ENCODE assay signal across 9 mouse cellular contexts in the genomic region with DNA sequence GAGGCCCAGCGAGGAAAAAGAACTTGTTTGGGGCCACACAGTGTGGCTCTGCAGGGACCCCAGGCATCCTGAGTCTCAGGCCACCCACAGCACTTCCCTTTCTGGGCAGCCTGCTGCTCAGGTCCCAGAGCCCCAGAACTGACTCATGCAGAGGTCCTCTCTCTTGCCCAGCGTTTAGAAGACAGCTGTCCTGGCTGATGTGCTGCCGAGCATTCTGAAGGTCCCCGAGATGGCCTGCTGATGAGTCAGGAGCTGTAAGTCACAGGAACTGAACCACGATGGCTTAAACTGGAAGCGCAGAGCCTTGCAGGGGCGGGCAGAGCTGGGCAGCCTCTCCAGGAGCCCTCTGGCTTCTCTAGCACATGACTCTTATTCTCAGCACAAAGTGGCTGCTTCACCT. TPM values are rescaled to one million over a fixed set of nuclear protein-coding genes. Genes with fewer than 3 reads are reported as not detected.
DNase-seq lines count a peak whose midpoint lies in the region; ATAC-seq and TF ChIP-seq lines count a peak whose summit lies in the region.
"Had no signal": no experiment of that assay in that cellular context is flagged by ENCODE, and none has a peak within 500 bp of the region (broad histone marks: within the 10 kb centered on the region; RNA-seq: fewer than 3 reads in every experiment).

No protein-coding gene starts in this region.

- no peak overlapping the region for H3K9ac ChIP-seq in kidney, embryonic 15.5 days
- H3K9ac ChIP-seq in kidney, embryonic 14.5 days (ENCODE audit: low read depth, low read length) = no peak overlapping the region
- peak overlapping the region; percentile 6; the same call in 1 of the 2 replicates for H3K9ac ChIP-seq in limb, embryonic 14.5 days (ENCODE audit: low read depth, low read length, severe bottlenecking)
- H3K9ac ChIP-seq: hindbrain, embryonic 15.5 days had no signal

- WGBS in kidney, embryonic 15.5 days = 34% methylated on average over 7 of the region's 7 CpGs
- WGBS in kidney, embryonic 14.5 days = 37% methylated on average over 7 of the region's 7 CpGs
- 42% methylated on average over 7 of the region's 7 CpGs for WGBS in limb, embryonic 14.5 days

- H3K9me3 ChIP-seq in kidney, embryonic 15.5 days (replicated peaks) = no peaks in the 10 kb centered on the region
- H3K9me3 ChIP-seq in kidney, embryonic 14.5 days (ENCODE audit: control insufficient read depth, low read length) = no peaks in the 10 kb centered on the region
- H3K9me3 ChIP-seq in limb, embryonic 14.5 days (ENCODE audit: control insufficient read depth, low read length) = no peaks in the 10 kb centered on the region
- H3K9me3 ChIP-seq: hindbrain, embryonic 15.5 days had no signal

- H3K27ac ChIP-seq in kidney, embryonic 15.5 days = peak overlapping the region; percentile 43; the same call in 1 of the 2 replicates
- no peak overlapping the region for H3K27ac ChIP-seq in kidney, embryonic 14.5 days (ENCODE audit: low read depth, low read length)
- no peak overlapping the region for H3K27ac ChIP-seq in limb, embryonic 14.5 days (replicated peaks; ENCODE audit: low read depth, low read length)
- H3K27ac ChIP-seq: hindbrain, embryonic 15.5 days had no signal

- H3K36me3 ChIP-seq in kidney, embryonic 15.5 days = no peaks in the 10 kb centered on the region
- no peaks in the 10 kb centered on the region for H3K36me3 ChIP-seq in kidney, embryonic 14.5 days (ENCODE audit: control insufficient read depth, insufficient read depth, low read length)
- H3K36me3 ChIP-seq in limb, embryonic 14.5 days (ENCODE audit: control insufficient read depth, insufficient read depth, low read length) = no peaks in the 10 kb centered on the region
- H3K36me3 ChIP-seq: hindbrain, embryonic 15.5 days had no signal

- no peak for ATAC-seq in kidney, embryonic 15.5 days (replicated peaks; ENCODE audit: low FRiP score)
- no peak for ATAC-seq in kidney, embryonic 14.5 days (ENCODE audit: low FRiP score, low TSS enrichment)
- no peak for ATAC-seq in limb, embryonic 14.5 days (ENCODE audit: low FRiP score, low read depth)
- ATAC-seq in activated CD4-positive, CD25-positive, alpha-beta regulatory T cell, adult 4 months = no peak

- TF ChIP-seq POLR2A in limb, embryonic 14.5 days (IDR thresholded peaks at IDR 0.05; ENCODE audit: borderline replicate concordance, extremely low read depth, insufficient read depth, insufficient read length) = no peak

- no peak overlapping the region for H3K4me3 ChIP-seq in kidney, embryonic 15.5 days (replicated peaks)
- no peak overlapping the region for H3K4me3 ChIP-seq in kidney, embryonic 14.5 days (ENCODE audit: low read length)
- H3K4me3 ChIP-seq in limb, embryonic 14.5 days (replicated peaks; ENCODE audit: low read length) = no peak overlapping the region
- H3K4me3 ChIP-seq: hindbrain, embryonic 15.5 days had no signal

- H3K4me1 ChIP-seq in kidney, embryonic 15.5 days = peaks cover 14% of the 10 kb centered on the region
- 0 out of 2 replicates have a peak, but pooled peaks cover 7% of the 10 kb centered on the region for H3K4me1 ChIP-seq in kidney, embryonic 14.5 days (ENCODE audit: control insufficient read depth, insufficient read depth, low read length)
- H3K4me1 ChIP-seq in limb, embryonic 14.5 days (ENCODE audit: control insufficient read depth, insufficient read depth, low read length) = 0 out of 2 replicates have a peak, but pooled peaks cover 2% of the 10 kb centered on the region
- H3K4me1 ChIP-seq: hindbrain, embryonic 15.5 days had no signal

- no peak overlapping the region for H3K4me2 ChIP-seq in kidney, embryonic 15.5 days
- H3K4me2 ChIP-seq in kidney, embryonic 14.5 days (replicated peaks; ENCODE audit: low read depth, low read length) = no peak overlapping the region
- H3K4me2 ChIP-seq in limb, embryonic 14.5 days (replicated peaks; ENCODE audit: low read depth, low read length, severe bottlenecking) = no peak overlapping the region
- H3K4me2 ChIP-seq: hindbrain, embryonic 15.5 days had no signal

- DNase-seq in adipocyte (ENCODE audit: low spot score) = peak; percentile 21
- DNase-seq in gastrocnemius, adult 8-10 months (ENCODE audit: low spot score in 2 of 2) = peak; percentile 32 to 41
- DNase-seq in limb, embryonic 14.5 days (ENCODE audit: low spot score) = no peak
- DNase-seq in cerebellum, postnatal 4 days (ENCODE audit: low spot score in 2 of 2) = no peak
- no peak for DNase-seq in embryo, embryonic 11 days

- H3K27me3 ChIP-seq in kidney, embryonic 15.5 days = no peaks in the 10 kb centered on the region
- no peaks in the 10 kb centered on the region for H3K27me3 ChIP-seq in kidney, embryonic 14.5 days (ENCODE audit: control insufficient read depth, insufficient read depth, low read length)
- H3K27me3 ChIP-seq in limb, embryonic 14.5 days (ENCODE audit: control insufficient read depth, insufficient read depth, low read length) = no peaks in the 10 kb centered on the region
- H3K27me3 ChIP-seq: hindbrain, embryonic 15.5 days had no signal

RNA-seq across cellular contexts. Expression of gene Ier5l, which starts 13.6 kb away (rescaled TPM):
- polyA plus RNA-seq in kidney, embryonic 15.5 days (2015; fragmentation: Nextera tagmentation; extraction: Ambion mirVana) = 3.3 and 3.5 TPM in 2 replicates
- 5.5 and 7.2 TPM in 2 replicates for polyA plus RNA-seq in kidney, embryonic 14.5 days (2014; fragmentation: Nextera tagmentation; extraction: Ambion mirVana)
- total RNA-seq in gastrocnemius, adult 8-10 months (2022) = 1 to 10 TPM in 3 of 4 experiments, under 1 TPM in 1; 0.96 to 1.7 (median 1.4) TPM
- 31.0 and 47.8 TPM in 2 replicates for polyA plus RNA-seq in limb, embryonic 14.5 days (2012; rRNA removed)
- 3.9 and 7.5 TPM in 2 replicates for polyA plus RNA-seq in limb, embryonic 14.5 days (2014; fragmentation: Nextera tagmentation; extraction: Ambion mirVana)
- under 1 TPM in 1 of 2 experiments, not detected in 1; 0.16 TPM for polyA plus RNA-seq in activated CD4-positive, CD25-positive, alpha-beta regulatory T cell, adult 4 months (2017; shearing (Covaris generic))

Comparison
In these comparisons a context has a peak if more than half of its experiments do, and no peak if none do; other contexts are left out.
1. DNase-seq: peak in adipocyte (single experiment) and gastrocnemius, adult 8-10 months (2 of 2); none in limb, embryonic 14.5 days (single experiment), cerebellum, postnatal 4 days (0 of 2) and embryo, embryonic 11 days (single experiment).